Mouse (Mus musculus) left cerebral cortex, adult 8-10 months (tissue): ENCODE measurements at regions not wholly inside any gene's neighbourhood (a gene's known extent, or its start where the extent isn't known, plus 50 kb on each side); places are given as distances from the start of the nearest gene placed in this dataset.

Experiments
- DNase-seq, 2 experiments: peaks; one replicate each; pipeline ENCODE4 v3.0.0; 2022; ENCODE audit warnings: low spot score in 2 of 2

DNA sequence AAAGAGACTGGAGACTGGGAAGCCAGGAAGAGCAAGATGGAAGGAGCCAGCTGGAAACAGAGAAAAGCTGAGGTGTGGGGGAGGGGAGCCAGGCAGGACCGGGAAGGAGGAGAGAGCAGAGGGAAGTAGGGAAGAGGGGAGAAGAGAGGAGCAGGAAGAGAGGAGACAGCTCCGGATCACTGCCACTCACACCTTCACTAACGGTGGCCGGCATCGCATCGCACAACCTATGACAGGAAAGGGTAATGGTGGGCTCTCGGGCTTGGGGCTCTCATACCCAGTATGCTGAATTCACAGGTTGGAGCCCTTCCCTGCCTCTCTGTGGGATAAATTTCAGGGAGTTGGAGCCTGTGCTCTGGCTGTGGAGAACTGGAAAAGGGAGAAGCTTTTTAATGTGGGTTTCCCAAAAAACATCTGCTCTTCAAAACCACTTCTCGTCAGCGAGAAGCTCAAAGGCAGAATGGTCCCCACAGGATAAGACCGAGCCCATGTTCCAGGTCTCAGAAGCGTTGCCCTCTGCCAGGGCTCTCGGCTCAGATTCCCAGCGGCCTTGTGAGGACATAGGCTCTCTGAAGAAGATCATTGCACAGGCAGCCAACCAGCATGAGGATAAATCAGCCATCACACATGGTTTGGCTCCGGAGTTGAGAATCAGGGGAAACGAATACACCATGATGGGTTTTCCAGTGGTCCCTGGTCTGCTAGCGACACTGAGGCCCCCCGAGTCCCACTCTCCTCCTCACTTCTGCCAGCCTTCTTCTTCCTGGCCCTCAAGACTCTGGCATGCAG lies 53.8 kb upstream of the Coro2b start:
- DNase-seq, result no peak

DNA sequence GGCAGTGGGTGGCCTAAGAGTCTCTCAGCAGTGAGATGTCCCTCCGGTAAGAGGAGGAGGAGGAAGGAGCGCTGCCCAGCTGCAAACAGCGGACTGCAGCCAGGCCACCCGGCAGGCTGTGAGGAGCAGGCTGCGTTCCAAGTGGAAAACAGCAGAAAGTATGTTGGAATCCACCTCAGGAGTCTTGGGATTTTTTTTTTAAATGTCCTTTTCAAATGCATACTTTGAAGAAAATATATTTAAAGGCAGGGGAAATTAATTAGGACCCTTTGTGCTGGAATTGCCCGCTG lies 54.3 kb upstream of the Coro2b start:
- no peak for DNase-seq

DNA sequence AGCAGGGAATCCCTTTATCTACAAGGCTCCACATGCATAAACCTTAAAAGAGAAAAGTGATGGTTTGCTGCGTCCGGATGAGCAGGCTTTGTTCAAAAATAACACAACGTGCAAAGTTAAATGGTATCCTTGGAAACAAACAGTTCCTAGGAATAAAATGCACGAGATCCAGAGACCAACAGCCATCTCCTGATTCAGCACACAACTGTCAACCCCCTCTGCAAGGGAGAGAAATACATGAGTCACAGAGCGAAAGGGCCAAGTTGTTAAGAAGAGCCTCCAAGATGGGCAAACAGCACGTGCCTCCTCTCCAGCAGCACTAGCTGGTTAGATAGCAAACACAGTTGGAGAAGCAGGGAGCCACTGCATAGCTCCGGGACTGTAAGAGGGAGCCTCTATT lies 61.2 kb upstream of the Coro2b start:
- peak in 1 of 2 experiments; percentile 46 for DNase-seq

DNA sequence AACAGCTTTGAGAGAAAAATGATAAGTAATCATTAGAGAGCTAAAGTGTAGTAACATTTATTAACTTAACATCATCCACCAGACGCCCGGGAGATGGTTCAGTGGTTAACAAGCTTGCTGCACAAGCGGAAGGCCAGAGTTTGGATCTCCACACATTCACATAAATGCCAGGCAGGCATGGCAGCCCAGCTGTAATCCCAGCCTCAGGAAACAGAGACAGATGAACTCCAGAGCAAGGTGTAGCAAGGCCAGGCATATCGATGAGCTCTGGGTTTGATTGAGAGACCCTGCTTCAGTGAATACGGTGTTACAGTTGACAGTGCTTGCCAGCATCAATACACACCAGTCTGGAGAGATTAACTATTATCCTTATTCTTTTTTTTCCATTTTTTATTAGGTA lies 62.1 kb upstream of the Coro2b start:
- no peak for DNase-seq

DNA sequence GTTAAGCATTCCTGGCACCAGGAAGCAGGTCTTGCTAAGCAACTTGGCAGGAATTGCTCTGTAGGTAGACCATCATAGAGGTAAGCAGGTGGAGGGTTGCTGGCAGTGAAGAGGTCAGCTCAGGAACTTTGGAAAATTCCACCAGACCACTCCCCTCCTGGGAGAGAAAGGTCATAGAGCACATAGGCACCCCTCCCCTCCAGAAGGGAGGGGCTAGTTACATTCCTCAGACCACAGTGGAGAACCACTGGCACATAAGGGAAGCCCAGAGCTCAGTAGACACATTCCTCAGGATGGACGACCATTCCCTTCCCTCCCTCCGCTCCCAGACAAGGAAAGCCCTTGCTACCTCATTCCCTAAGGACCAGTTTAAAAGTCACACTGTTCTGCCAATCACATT lies 67.1 kb upstream of the Itga11 start:
- peak in 1 of 2 experiments; percentile 2 for DNase-seq

DNA sequence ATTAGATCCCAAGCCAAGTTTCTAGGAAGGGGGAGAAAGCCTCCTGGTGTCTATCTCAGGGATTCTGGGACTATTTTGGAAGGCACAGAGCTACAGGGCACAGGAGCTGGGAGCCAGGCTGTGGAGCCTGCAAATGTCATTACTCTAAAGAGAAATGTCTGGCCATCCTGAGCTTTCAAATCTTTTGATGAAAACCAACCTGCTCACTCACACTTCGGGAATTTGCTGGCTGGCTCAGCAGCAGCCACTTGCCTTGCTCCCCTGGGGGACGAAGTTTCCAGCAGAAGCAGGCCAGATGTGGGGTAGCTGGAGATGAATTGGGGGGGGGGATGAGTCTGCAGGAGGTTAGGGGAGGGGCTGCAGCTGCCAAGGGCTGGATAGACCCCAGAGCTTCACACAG lies 66.2 kb upstream of the Itga11 start:
- DNase-seq, result no peak

DNA sequence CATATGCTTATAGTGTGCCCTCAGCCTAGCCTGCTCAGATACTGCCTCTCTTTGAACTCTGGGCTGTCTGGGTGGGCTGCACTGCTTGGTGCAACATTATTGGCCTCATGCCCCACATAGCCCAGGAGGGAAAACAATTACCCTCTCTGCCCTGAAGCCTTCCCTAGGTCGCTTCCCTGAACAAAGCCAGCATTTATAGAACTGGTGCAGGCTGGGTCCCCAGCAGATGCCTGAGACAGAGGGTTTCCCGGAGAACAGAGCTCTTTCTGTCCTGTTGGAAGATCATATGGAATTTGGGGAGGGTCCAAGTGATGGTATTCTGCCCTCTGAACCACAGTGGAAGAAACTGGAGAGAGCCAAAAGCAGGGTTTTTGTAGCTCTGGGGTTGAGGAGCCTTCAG lies 64.6 kb upstream of the Itga11 start:
- DNase-seq, result no peak

DNA sequence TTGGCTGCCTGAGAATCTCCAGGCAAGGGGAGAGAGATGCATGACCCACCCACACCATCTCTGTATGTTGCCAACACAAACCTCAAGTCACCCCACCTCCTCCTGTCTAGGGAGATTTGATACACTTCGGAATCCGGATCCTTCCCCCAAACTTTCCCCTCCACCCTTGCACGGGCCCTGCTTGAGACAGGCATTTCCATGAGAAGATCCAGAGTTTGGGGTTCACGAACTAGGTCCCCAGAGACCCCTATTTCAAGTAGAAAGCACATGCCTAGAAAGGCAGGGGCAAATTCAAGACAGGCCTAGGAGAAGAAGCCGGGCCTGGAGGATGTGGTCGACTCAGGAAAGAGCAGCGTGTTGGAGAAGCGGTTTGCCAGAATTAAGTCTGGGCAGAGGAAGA lies 63.8 kb upstream of the Itga11 start:
- DNase-seq, result no peak

DNA sequence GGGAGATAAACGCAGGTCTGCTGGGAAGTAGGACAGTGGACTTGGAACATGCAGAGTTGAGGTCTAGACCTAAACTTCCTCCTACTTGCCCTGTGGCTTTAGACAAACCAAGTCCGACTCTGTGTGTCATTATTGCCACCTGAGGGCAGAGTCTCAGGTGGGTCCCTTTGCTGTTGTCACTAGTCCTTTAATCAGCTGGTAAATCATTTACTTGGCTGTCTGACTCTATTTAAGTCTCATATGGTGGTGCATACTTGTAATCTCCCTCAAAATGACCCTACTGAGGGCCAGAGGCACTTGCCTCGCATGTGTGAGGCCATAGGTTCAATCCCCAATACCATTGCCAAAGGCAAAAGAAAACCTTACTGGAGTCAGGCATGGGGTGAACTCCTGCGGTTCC lies 62.7 kb upstream of the Itga11 start:
- no peak for DNase-seq

DNA sequence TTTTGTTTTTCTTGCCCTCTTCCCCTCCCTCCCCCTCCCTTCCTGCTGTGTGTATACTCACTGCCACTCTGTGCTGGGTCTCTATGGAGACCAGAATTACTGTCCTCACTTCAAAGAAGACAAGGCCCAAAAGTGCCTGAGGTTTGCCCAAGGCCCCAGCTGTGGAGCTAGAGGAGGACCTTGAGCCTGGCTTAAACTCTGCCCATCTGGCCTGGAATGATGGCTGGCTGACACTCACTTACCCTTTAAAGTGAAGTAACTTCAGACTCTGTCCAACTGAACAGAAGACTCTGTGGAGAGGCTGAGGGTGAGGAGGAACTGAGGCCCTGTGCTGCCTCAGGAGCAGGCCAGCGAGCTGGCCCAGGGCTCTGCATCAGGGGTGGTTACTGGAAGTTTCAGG lies 61.8 kb upstream of the Itga11 start:
- no peak for DNase-seq

DNA sequence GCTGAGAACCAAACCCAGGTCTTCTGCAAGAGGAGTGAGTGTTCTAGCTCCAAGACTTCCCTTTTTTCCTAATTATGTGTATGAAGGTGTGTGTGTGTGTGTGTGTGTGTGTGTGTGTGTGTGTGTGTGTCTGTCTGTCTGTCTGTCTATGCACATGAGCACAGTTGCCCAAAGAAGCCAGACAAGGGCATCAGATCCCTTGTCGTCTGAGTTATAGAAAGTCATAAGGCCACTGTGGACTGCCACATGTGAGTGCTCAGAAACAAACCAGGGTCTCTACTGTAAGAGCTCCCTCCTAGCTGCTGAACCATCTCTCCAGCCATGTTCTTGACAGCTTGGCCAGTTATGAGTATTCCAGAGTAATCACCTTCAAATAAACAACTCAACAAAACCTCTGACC lies 58.6 kb upstream of the Itga11 start:
- DNase-seq, result no peak

DNA sequence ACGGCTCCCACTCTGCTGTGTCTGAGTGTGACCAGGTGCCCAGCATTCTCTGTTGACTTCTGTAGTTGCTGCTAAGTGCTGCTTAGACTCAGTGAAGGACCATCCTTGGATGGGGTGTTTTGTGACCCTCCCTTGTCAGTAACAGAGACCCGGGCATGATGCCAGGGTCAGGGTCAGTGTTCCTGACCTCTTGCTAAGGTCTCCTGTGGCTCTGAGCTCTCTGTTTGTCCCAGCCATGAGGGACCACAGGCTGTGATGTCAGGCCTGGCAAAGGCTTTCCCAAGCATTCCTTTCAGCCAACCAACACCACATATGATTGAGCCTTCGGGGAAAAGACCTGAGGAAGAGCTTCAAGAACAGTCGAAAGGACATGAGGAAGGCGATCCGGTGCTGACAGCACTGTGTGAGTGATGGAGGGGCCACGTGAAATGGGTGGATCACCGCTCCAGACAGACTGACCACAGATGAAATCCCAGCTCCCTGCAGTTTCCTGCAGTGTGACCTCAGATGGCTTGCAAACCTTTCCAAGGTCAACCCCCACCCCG lies 56.7 kb upstream of the Itga11 start:
- no peak for DNase-seq

DNA sequence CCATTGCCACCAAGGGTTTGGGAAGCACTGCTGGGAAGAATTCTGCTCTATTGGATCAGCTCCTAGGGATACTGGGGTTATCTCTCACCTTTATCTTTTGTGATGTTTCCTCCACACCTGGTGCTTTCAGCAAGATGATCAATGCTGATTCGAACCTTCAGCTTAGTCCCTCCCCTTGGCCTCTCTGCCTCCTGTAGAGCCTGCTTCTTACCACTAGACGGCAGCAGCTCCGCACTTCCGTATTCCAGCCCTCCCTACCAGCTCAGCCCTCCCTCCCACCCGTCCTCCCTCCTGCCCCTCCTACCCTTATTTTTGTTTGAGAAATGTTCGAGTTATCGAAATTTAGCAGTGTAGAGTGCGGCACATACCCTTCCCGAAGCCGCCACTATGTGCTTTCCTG lies 55.5 kb upstream of the Itga11 start:
- no peak for DNase-seq

DNA sequence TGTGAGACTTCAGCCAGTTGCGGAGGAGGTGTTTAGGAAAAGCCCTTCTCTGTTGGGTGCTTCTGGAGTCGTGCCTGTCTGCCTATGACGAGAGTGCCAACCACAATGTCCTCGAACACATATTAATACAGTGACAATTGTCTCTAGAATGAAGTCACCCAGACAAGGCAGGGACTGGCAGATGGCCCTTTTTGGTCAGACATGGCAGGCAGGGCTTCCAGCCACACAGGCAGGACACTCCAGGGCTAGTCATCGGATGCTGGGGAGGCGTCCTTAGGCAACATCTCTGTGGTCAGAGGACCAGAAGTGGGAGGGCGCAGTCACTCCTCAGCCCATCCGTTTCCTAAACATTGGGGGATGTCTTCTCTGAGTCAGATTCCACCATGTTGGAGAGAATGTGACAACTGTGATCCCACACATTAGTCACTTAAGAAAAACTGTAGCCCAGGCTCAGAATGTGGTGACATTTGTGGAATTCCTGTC lies 53.0 kb upstream of the Itga11 start:
- DNase-seq, result peak; percentile 28 to 52

DNA sequence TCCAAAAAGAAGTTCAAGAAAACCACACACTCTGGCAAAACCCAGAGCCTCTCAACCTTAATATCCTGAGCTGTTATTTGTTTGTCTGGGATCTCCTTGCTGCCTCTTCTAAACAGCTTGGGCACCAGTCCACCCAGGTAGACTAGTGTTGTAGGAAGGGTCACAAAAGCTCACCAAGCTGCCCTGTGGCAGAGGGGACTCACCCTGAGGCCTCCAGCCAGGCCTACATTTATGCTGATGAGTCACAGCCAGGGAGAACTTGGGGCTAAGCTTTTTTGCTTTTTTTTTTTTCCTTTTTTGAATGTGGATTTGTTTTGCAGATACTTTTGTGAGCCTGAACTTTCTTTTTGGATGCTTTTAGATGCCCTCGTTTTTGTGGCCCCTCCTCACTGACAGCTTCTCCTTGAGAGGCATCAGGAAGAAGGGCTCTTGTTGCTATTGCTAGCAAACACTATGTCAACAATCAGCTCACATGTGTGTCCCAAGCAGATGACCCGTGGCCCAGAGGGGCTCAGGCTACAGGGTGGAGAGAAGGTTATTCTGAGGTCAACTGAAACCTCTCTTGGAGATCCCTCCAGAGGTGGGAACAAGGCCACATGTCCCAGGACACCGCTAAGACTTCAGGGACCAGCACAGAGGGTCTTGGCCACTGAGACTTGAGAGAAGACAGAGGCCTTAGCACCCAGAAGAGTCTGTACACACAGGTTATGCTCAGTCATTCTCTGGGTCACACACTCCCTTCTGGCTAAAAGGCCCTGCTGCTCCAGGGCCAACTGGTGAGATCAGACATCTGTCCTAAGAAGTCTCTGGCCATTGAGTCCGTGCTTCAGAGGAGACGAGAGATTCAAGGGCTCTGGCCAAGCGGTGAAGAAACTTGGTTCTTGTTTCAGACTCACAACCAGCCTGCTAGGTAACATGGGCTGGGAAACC lies 50.3 kb upstream of the Itga11 start:
- DNase-seq, result no peak
